Mouse (Mus musculus): ENCODE results near the gene Myf6. TPM values are rescaled to one million over a fixed set of nuclear protein-coding genes. Genes with fewer than 3 reads are reported as not detected.

The Myf6 gene
- polyA plus RNA-seq (2014; fragmentation: Illumina TruSeq; extraction: RNeasy Lipid Tissue Mini Kit (QIAGEN cat#74804)) = 0.37 TPM

GRCm38 (mm10) chr10:107494568-107494967 lies at the start of gene Myf6:
Gene Myf6 (minus strand): TSS chr10:107494737.

DNA sequence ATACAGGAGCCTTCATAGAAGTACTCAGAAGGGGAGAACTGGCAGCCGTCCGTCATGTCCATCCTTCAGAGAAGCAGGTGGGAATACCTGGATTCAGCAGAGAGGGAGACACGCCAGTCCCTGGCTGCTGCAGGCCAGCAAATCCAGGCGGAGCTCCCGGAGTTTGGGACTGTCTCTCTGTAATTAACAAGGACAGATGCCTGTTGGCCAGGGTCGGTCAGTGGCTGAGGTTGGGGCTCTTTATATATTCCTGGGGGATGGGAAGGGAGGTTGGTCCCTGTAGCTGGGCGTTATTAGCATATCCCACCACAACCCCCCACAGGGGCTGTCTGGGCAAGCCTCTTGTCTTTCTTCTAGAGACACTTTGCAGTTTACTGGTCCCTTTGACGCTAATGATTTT lies 8.7 kb downstream of the Myf6 start, which contains the start of gene Myf5:
TSS of gene Myf5 (minus strand) at position 265 of the 400 bp plus-strand sequence.

Other genes starting within 250 kb of the Myf6 start
- 2.4 TPM for gene Lin7a, start 223.1 kb downstream of the Myf6 start, polyA plus RNA-seq (2014; fragmentation: Illumina TruSeq; extraction: RNeasy Lipid Tissue Mini Kit (QIAGEN cat#74804))
- gene Myf5, start 8.6 kb downstream of the Myf6 start, polyA plus RNA-seq (2014; fragmentation: Illumina TruSeq; extraction: RNeasy Lipid Tissue Mini Kit (QIAGEN cat#74804)) = 8.4 TPM
- 11.6 TPM for gene Ptprq, start 225.3 kb upstream of the Myf6 start, polyA plus RNA-seq (2014; fragmentation: Illumina TruSeq; extraction: RNeasy Lipid Tissue Mini Kit (QIAGEN cat#74804))